Mouse (Mus musculus) gastrocnemius, adult 2 months (tissue): ENCODE measurements around the gene Ncbp3. TPM values are rescaled to one million over a fixed set of nuclear protein-coding genes. Genes with fewer than 3 reads are reported as not detected.
A peak's percentile ranks its signal among the peaks of the same experiment; 100 is the strongest.

Experiments used
- DNase-seq: peaks from one replicate; pipeline ENCODE4 v3.0.0; 2022
- H3K27ac ChIP-seq: fragments of 200-600 bp; 2 replicates; pipeline ENCODE4 v1.8.1; 2022; ENCODE audit warnings: mild to moderate bottlenecking
- H3K4me3 ChIP-seq: fragments of 200-600 bp; 2 replicates; pipeline ENCODE4 v1.8.1; 2022; ENCODE audit warnings: mild to moderate bottlenecking, moderate library complexity
- CTCF ChIP-seq: fragments of 200-600 bp; IDR thresholded peaks from 2 replicates; pipeline ENCODE4 v1.8.1; 2022; ENCODE audit warnings: antibody characterized with exemption, mild to moderate bottlenecking, moderate library complexity
- intact Hi-C: fragments of 180-260 bp; cut with DNase I; formaldehyde crosslinking; loops from one replicate; pipeline ENCODE4 v1.15.1; 2025
- total RNA-seq, 2 experiments: library from RNA; stranded (reverse); gene quantifications; 2 replicates each; pipeline ENCODE4 v1.2.3; 2021

Gene Ncbp3
- total RNA-seq, 2 experiments from 2014 or later = 3.2 to 3.9 TPM

GRCm38 (mm10) chr11:73018471-73019146 is 29.0 kb upstream of the Ncbp3 start, which contains the start of gene Camkk1:
Gene Camkk1 (plus strand): TSS chr11:73019008.
- peak; percentile 97 for DNase-seq
- peak within 1 kb of the TSS; percentile 72 for H3K27ac ChIP-seq
- peak within 1 kb of the TSS; percentile 94 for H3K4me3 ChIP-seq
- intact Hi-C loops = no loop called here
- no peak for TF ChIP-seq CTCF

- TF ChIP-seq CTCF = no peak
- Histone ChIP-seq H3K4me3 (peak overlapping the region; percentile 94), H3K27ac (peak overlapping the region; percentile 72)
- intact Hi-C loops = no loop called here
- DNase-seq = peak; percentile 53
Measured at GRCm38 (mm10) chr11:73019147-73019795, 28.3 kb upstream of the Ncbp3 start.

DNA sequence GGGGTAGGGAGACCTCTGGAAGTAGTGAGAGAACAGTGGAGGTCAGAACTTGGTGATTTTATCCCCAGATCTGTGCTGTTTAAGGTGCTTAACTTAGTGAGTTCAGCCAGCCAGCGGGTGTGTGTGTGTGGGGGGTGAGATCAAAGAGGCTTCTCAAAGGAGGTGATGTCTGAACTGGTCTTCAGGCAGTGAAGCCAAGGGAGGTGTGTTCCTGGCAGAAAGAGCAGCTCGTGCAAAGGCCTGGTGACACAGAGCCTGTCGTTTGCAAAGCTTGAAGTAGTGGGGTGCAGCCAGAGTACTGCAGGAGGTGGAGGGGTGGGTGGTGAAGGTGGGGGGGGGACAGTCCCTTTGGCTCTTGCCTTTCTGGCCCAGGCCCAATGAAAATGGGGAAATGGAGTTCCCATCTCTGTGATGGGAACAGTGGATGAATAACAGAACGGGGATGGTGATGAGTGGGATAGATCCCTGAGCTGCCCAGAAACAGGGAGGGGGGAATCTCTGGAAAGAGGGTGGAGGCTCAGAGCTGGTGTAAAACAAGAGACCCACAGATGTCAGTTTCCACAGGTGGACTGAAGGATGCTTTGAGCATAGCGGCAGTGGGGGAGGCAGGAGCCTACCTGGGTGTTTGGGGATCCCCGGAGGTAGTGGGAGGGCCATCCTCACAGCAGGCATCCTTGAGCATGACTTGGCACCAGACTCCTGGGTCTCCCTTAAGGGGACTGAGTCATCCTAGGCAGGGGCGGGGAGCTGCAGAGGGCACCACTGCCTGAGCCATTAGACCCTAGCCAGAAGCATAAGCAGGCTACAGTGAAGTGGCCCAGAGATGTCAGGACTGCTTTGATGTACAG is 26.4 kb upstream of the Ncbp3 start:
- Histone ChIP-seq H3K4me3 (no peak overlapping the region), H3K27ac (peak overlapping the region; percentile 1; the same call in 1 of the 2 replicates)
- no peak for DNase-seq
- no peak for TF ChIP-seq CTCF
- intact Hi-C loops = no loop called here

GRCm38 (mm10) chr11:73023099-73023498 is 24.5 kb upstream of the Ncbp3 start:
- no peak for TF ChIP-seq CTCF
- peak; percentile 86 for DNase-seq
- intact Hi-C loops = no loop called here
- peak overlapping the region; percentile 63 for H3K27ac ChIP-seq
- no peak overlapping the region for H3K4me3 ChIP-seq

- no peak for TF ChIP-seq CTCF
- intact Hi-C loops = no loop called here
- no peak for DNase-seq
- Histone ChIP-seq H3K27ac (peak overlapping the region; percentile 63), H3K4me3 (no peak overlapping the region)
Measured at GRCm38 (mm10) chr11:73023827-73024226, 23.8 kb upstream of the Ncbp3 start.

- Histone ChIP-seq H3K4me3 (no peak overlapping the region), H3K27ac (peak overlapping the region; percentile 63)
- no peak for TF ChIP-seq CTCF
- peak; percentile 43 for DNase-seq
- intact Hi-C loops = no loop called here
Measured at GRCm38 (mm10) chr11:73024236-73024904, 23.2 kb upstream of the Ncbp3 start.

- intact Hi-C loops = no loop called here
- no peak for DNase-seq
- TF ChIP-seq CTCF = no peak
- Histone ChIP-seq H3K4me3 (no peak overlapping the region), H3K27ac (no peak overlapping the region)
Measured at GRCm38 (mm10) chr11:73026961-73027360, 20.6 kb upstream of the Ncbp3 start.

DNA sequence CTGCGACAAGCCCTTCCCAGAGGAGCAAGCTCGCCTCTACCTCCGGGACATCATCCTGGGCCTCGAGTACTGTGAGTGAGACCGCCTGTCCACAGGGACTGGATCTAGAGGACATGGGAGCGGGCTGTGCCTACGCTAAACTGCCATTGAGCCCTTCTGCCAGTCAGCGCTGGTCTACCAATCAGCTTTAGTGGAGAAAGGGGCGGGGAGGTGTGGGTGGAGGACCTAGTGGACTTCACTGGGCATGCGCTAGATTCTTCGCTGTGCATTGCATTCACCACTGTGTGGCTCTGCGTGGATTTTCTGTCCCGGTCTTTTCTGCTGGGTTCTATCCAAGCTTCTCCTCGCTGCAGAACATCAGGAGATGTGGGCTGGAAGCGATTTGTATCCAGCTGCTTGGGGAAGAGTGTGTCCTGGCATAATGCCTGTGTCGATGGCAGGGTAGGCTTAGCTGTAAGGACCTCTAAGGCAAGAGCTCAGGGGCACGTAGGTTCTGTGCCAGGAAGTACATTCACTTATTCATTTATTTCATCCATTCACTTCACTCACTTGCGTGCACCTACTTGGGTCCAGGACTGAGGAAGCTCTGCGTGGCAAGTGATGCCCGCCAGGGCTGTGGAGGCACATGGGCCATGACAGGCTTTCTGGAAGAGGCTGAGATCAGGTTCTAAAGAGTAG is 16.6 kb upstream of the Ncbp3 start:
- intact Hi-C loops = no loop called here
- DNase-seq = peak; percentile 88
- Histone ChIP-seq H3K27ac (peak overlapping the region; percentile 63), H3K4me3 (peak overlapping the region; percentile 65)
- peak; percentile 9; the same call in 1 of the 2 replicates for TF ChIP-seq CTCF

- peak; percentile 61 for DNase-seq
- Histone ChIP-seq H3K4me3 (peak overlapping the region; percentile 65), H3K27ac (no peak overlapping the region)
- intact Hi-C loops = no loop called here
- TF ChIP-seq CTCF = no peak
Measured at GRCm38 (mm10) chr11:73031536-73031935, 16.0 kb upstream of the Ncbp3 start.

GRCm38 (mm10) chr11:73036077-73036476 is 11.5 kb upstream of the Ncbp3 start:
- DNase-seq = peak; percentile 50
- Histone ChIP-seq H3K4me3 (no peak overlapping the region), H3K27ac (no peak overlapping the region)
- no peak for TF ChIP-seq CTCF
- intact Hi-C loops = no loop called here

- no peak for TF ChIP-seq CTCF
- peak; percentile 43 for DNase-seq
- Histone ChIP-seq H3K27ac (0 out of 2 replicates have a peak overlapping the region, but pooled peaks have one; percentile 16), H3K4me3 (no peak overlapping the region)
- intact Hi-C loops = no loop called here
Measured at GRCm38 (mm10) chr11:73036889-73037288, 10.7 kb upstream of the Ncbp3 start.

GRCm38 (mm10) chr11:73037691-73038090 is 9.9 kb upstream of the Ncbp3 start:
- Histone ChIP-seq H3K27ac (no peak overlapping the region), H3K4me3 (no peak overlapping the region)
- no peak for DNase-seq
- intact Hi-C loops = no loop called here
- no peak for TF ChIP-seq CTCF
